Mouse (Mus musculus): Measurements from ENCODE around the gene Gm8126. TPM values are rescaled to one million over a fixed set of nuclear protein-coding genes. Genes with fewer than 3 reads are reported as not detected.

Gm8126 gene
- total and polyA plus RNA-seq, 2 experiments from 2014 or later = not detected

Other genes with a start within 250 kb of the Gm8126 start
- not detected in 2 replicates for gene Gm10376, start 243.0 kb upstream of the Gm8126 start, total RNA-seq (2014; rRNA removed; ENCODE audit: low replicate concordance)
- not detected in 2 replicates for gene Gm10376, start 243.0 kb upstream of the Gm8126 start, polyA plus RNA-seq (2015; fragmentation: Nextera tagmentation; extraction: Ambion mirVana)
- not detected in 2 replicates for gene Gm8094, start 182.0 kb upstream of the Gm8126 start, total RNA-seq (2014; rRNA removed; ENCODE audit: low replicate concordance)
- gene Gm8094, start 182.0 kb upstream of the Gm8126 start, polyA plus RNA-seq (2015; fragmentation: Nextera tagmentation; extraction: Ambion mirVana) = not detected in 2 replicates
- gene Gm8104, start 158.0 kb upstream of the Gm8126 start, total RNA-seq (2014; rRNA removed; ENCODE audit: low replicate concordance) = not detected in 2 replicates
- 0.20 and 0.27 TPM in 2 replicates for gene Gm8104, start 158.0 kb upstream of the Gm8126 start, polyA plus RNA-seq (2015; fragmentation: Nextera tagmentation; extraction: Ambion mirVana)
- not detected in 2 replicates for gene Gm7233, start 78.8 kb upstream of the Gm8126 start, total RNA-seq (2014; rRNA removed; ENCODE audit: low replicate concordance)
- gene Gm7233, start 78.8 kb upstream of the Gm8126 start, polyA plus RNA-seq (2015; fragmentation: Nextera tagmentation; extraction: Ambion mirVana) = not detected in 2 replicates
- gene Gm8122, start 23.3 kb upstream of the Gm8126 start, total RNA-seq (2014; rRNA removed; ENCODE audit: low replicate concordance) = not detected in 2 replicates
- not detected in 2 replicates for gene Gm8122, start 23.3 kb upstream of the Gm8126 start, polyA plus RNA-seq (2015; fragmentation: Nextera tagmentation; extraction: Ambion mirVana)
- not detected in 2 replicates for gene Gm9732, start 16.4 kb downstream of the Gm8126 start, total RNA-seq (2014; rRNA removed; ENCODE audit: low replicate concordance)
- not detected in 2 replicates for gene Gm9732, start 16.4 kb downstream of the Gm8126 start, polyA plus RNA-seq (2015; fragmentation: Nextera tagmentation; extraction: Ambion mirVana)
- gene Gm8127, start 35.2 kb downstream of the Gm8126 start, total RNA-seq (2014; rRNA removed; ENCODE audit: low replicate concordance) = not detected in 2 replicates
- not detected in 2 replicates for gene Gm8127, start 35.2 kb downstream of the Gm8126 start, polyA plus RNA-seq (2015; fragmentation: Nextera tagmentation; extraction: Ambion mirVana)
- gene 1700001F09Rik, start 89.2 kb downstream of the Gm8126 start, total RNA-seq (2014; rRNA removed; ENCODE audit: low replicate concordance) = not detected in 2 replicates
- gene 1700001F09Rik, start 89.2 kb downstream of the Gm8126 start, polyA plus RNA-seq (2015; fragmentation: Nextera tagmentation; extraction: Ambion mirVana) = not detected in 2 replicates
- gene Gm8138, start 157.7 kb downstream of the Gm8126 start, total RNA-seq (2014; rRNA removed; ENCODE audit: low replicate concordance) = not detected in 2 replicates
- gene Gm8138, start 157.7 kb downstream of the Gm8126 start, polyA plus RNA-seq (2015; fragmentation: Nextera tagmentation; extraction: Ambion mirVana) = not detected in 2 replicates

Measured in heart, postnatal 0 days (tissue).